Mouse (Mus musculus): ENCODE data around the gene Eps8l3.
"Not testable (repeated sequence)": the region's sequence is repeated elsewhere in the genome, so short reads cannot be mapped to it uniquely, and the experiment has no call there.

Gene Eps8l3

GRCm38 (mm10) chr3:107853232-107854181 is 23.5 kb upstream of the Eps8l3 start:
- no peak for DNase-seq (ENCODE audit: low spot score)

- DNase-seq (ENCODE audit: low spot score) = no peak
These were observed 21.7 kb upstream of the Eps8l3 start for GRCm38 (mm10) chr3:107855368-107855767.

- DNase-seq (ENCODE audit: low spot score) = no peak
These were observed 19.4 kb upstream of the Eps8l3 start for GRCm38 (mm10) chr3:107857646-107858045.

GRCm38 (mm10) chr3:107861483-107861882 is 15.5 kb upstream of the Eps8l3 start:
- DNase-seq (ENCODE audit: low spot score) = not testable (repeated sequence)

- no peak for DNase-seq (ENCODE audit: low spot score)
These were observed 14.6 kb upstream of the Eps8l3 start for GRCm38 (mm10) chr3:107862471-107862870.

GRCm38 (mm10) chr3:107863471-107863870 is 13.6 kb upstream of the Eps8l3 start:
- no peak for DNase-seq (ENCODE audit: low spot score)

GRCm38 (mm10) chr3:107863898-107864603 is 13.0 kb upstream of the Eps8l3 start:
- peak; percentile 77 for DNase-seq (ENCODE audit: low spot score)

- DNase-seq (ENCODE audit: low spot score) = no peak
These were observed 11.5 kb upstream of the Eps8l3 start for GRCm38 (mm10) chr3:107865364-107866091.

- DNase-seq (ENCODE audit: low spot score) = peak; percentile 87
These were observed 9.9 kb upstream of the Eps8l3 start for GRCm38 (mm10) chr3:107867086-107867485.

GRCm38 (mm10) chr3:107868452-107868851 is 8.6 kb upstream of the Eps8l3 start:
- DNase-seq (ENCODE audit: low spot score) = no peak

GRCm38 (mm10) chr3:107869097-107869496 is 7.9 kb upstream of the Eps8l3 start:
- DNase-seq (ENCODE audit: low spot score) = no peak

- peak; percentile 58 for DNase-seq (ENCODE audit: low spot score)
These were observed 7.1 kb upstream of the Eps8l3 start for GRCm38 (mm10) chr3:107869925-107870324.

- DNase-seq (ENCODE audit: low spot score) = peak; percentile 69
These were observed 3.4 kb upstream of the Eps8l3 start for GRCm38 (mm10) chr3:107873335-107874251.

GRCm38 (mm10) chr3:107875231-107875630 is 1.8 kb upstream of the Eps8l3 start:
- DNase-seq (ENCODE audit: low spot score) = no peak

- DNase-seq (ENCODE audit: low spot score) = no peak
These were observed 1.0 kb downstream of the Eps8l3 start for GRCm38 (mm10) chr3:107877747-107878736.

GRCm38 (mm10) chr3:107887674-107888495 is 10.9 kb downstream of the Eps8l3 start:
- DNase-seq (ENCODE audit: low spot score) = no peak

- not testable (repeated sequence) for DNase-seq (ENCODE audit: low spot score)
These were observed 12.2 kb downstream of the Eps8l3 start for GRCm38 (mm10) chr3:107889236-107889635.

GRCm38 (mm10) chr3:107895194-107895719 is 18.2 kb downstream of the Eps8l3 start:
- DNase-seq (ENCODE audit: low spot score) = no peak
